Mouse (Mus musculus) CH12.LX (cell line): ENCODE results near the gene Dbx1. TPM values are rescaled to one million over a fixed set of nuclear protein-coding genes. Genes with fewer than 3 reads are reported as not detected.

Source experiments
- DNase-seq: peaks from one replicate; pipeline ENCODE4 v3.0.0-alpha.2; 2013; ENCODE audit errors: extremely low read depth
- H3K27ac ChIP-seq: 2 replicates; pipeline ENCODE4 v1.5.1; 2012; ENCODE audit warnings: low read depth, mild to moderate bottlenecking, control low read depth, moderate library complexity; ENCODE audit not compliant: insufficient read depth
- H3K27me3 ChIP-seq: replicated peaks from 2 replicates; pipeline ENCODE3; 2012; ENCODE audit warnings: inconsistent platforms
- H3K36me3 ChIP-seq, 2 experiments: replicated peaks in 1 of 2; 2 replicates each; pipeline versions ENCODE3 to v1.6.1; 2012; ENCODE audit warnings: inconsistent platforms in 1 of 2, low read length in 1 of 2, mild to moderate bottlenecking in 1 of 2, mixed read lengths in 1 of 2, moderate library complexity in 1 of 2; ENCODE audit not compliant: control insufficient read depth in 1 of 2, insufficient read depth in 1 of 2
- H3K4me1 ChIP-seq, 2 experiments: 2 replicates each; pipeline ENCODE4 v1.6.1; 2012; ENCODE audit warnings: inconsistent platforms in 1 of 2, moderate library complexity in 1 of 2; ENCODE audit not compliant: insufficient read depth in 2 of 2, control insufficient read depth in 1 of 2
- H3K4me2 ChIP-seq: 2 replicates; pipeline ENCODE4 v1.6.1; 2012; ENCODE audit warnings: low read depth, mild to moderate bottlenecking, control low read depth; ENCODE audit not compliant: poor library complexity, insufficient read depth, severe bottlenecking
- H3K4me3 ChIP-seq, 3 experiments: fragments of 150-350 bp in 1 of 3; sonication (generic) in 1 of 3; replicated peaks in 1 of 3; 2 replicates each; pipeline versions ENCODE3 to v1.5.1; 2011 to 2012; ENCODE audit warnings: low read depth in 2 of 3, low read length in 2 of 3, mild to moderate bottlenecking in 2 of 3, moderate library complexity in 2 of 3, control low read depth in 1 of 3, improper control_type of control experiment in 1 of 3, inconsistent platforms in 1 of 3, mixed read lengths in 1 of 3; ENCODE audit not compliant: poor library complexity in 1 of 3
- H3K79me2 ChIP-seq: replicated peaks from 2 replicates; pipeline ENCODE4 v1.6.1; 2012; ENCODE audit warnings: mild to moderate bottlenecking, moderate library complexity; ENCODE audit not compliant: control insufficient read depth, poor library complexity, insufficient read depth, severe bottlenecking; ENCODE audit errors: extremely low read depth
- H3K9ac ChIP-seq: 2 replicates; pipeline ENCODE4 v1.6.1; 2012; ENCODE audit warnings: low read depth, mild to moderate bottlenecking, control low read depth, moderate library complexity; ENCODE audit not compliant: insufficient read depth
- H3K9me3 ChIP-seq: replicated peaks from 2 replicates; pipeline ENCODE3; 2012; ENCODE audit warnings: low read length, inconsistent platforms, mixed read lengths
- BHLHE40 ChIP-seq: IDR thresholded peaks from 2 replicates; pipeline ENCODE4 v1.6.1; 2011; ENCODE audit warnings: mild to moderate bottlenecking, low read depth, low read length, improper control_type of control experiment
- CHD1 ChIP-seq: IDR thresholded peaks from 2 replicates; pipeline ENCODE4 v1.6.1; 2012; ENCODE audit warnings: low read depth, low read length, improper control_type of control experiment, inconsistent platforms
- CHD2 ChIP-seq: IDR thresholded peaks from 2 replicates; pipeline ENCODE4 v1.6.1; 2011; ENCODE audit warnings: low read length, improper control_type of control experiment
- CTCF ChIP-seq, 2 experiments: IDR thresholded peaks in 1 of 2; conservative IDR thresholded peaks in 1 of 2; 2 replicates each; pipeline ENCODE4 v1.5.1; 2011 to 2012; ENCODE audit warnings: low read depth in 2 of 2, low read length in 2 of 2, improper control_type of control experiment in 1 of 2, inconsistent platforms in 1 of 2, mild to moderate bottlenecking in 1 of 2, moderate library complexity in 1 of 2
- E2F4 ChIP-seq: IDR thresholded peaks from 2 replicates; pipeline ENCODE4 v1.6.1; 2011; ENCODE audit warnings: low read depth, low read length, improper control_type of control experiment; ENCODE audit not compliant: insufficient replicate concordance
- ELF1 ChIP-seq: IDR thresholded peaks from 2 replicates; pipeline ENCODE4 v1.6.1; 2014; ENCODE audit warnings: low read depth, mild to moderate bottlenecking, inconsistent platforms, low read length, improper control_type of control experiment
- EP300 ChIP-seq: IDR thresholded peaks from 2 replicates; pipeline ENCODE4 v1.6.1; 2011; ENCODE audit warnings: low read length, improper control_type of control experiment
- ETS1 ChIP-seq: conservative IDR thresholded peaks from 2 replicates; pipeline ENCODE4 v1.6.1; 2012; ENCODE audit warnings: low read depth, mild to moderate bottlenecking, inconsistent platforms, low read length, improper control_type of control experiment, moderate library complexity
- GABPA ChIP-seq: IDR thresholded peaks from 2 replicates; pipeline ENCODE4 v1.6.1; 2012; ENCODE audit warnings: low read depth, low read length, improper control_type of control experiment, inconsistent platforms; ENCODE audit not compliant: insufficient replicate concordance
- HCFC1 ChIP-seq: IDR thresholded peaks from 2 replicates; pipeline ENCODE4 v1.6.1; 2012; ENCODE audit warnings: low read depth, mild to moderate bottlenecking, inconsistent platforms, low read length, improper control_type of control experiment
- IRF4 ChIP-seq: IDR thresholded peaks from 2 replicates; pipeline ENCODE4 v1.6.1; 2014; ENCODE audit warnings: low read depth, mild to moderate bottlenecking, inconsistent platforms, low read length, improper control_type of control experiment
- JUN ChIP-seq: IDR thresholded peaks from 2 replicates; pipeline ENCODE4 v1.6.1; 2011; ENCODE audit warnings: low read depth, mild to moderate bottlenecking, low read length, improper control_type of control experiment, moderate library complexity; ENCODE audit not compliant: insufficient read depth
- JUND ChIP-seq: conservative IDR thresholded peaks from 2 replicates; pipeline ENCODE4 v1.6.1; 2011; ENCODE audit warnings: low read depth, low read length, improper control_type of control experiment
- KAT2A ChIP-seq: IDR thresholded peaks from 2 replicates; pipeline ENCODE4 v1.6.1; 2012; ENCODE audit warnings: low read length, improper control_type of control experiment, inconsistent platforms; ENCODE audit not compliant: insufficient replicate concordance
- MAFK ChIP-seq: IDR thresholded peaks from 2 replicates; pipeline ENCODE4 v1.6.1; 2011; ENCODE audit warnings: low read length, improper control_type of control experiment; ENCODE audit not compliant: insufficient replicate concordance
- MAX ChIP-seq: IDR thresholded peaks from 2 replicates; pipeline ENCODE4 v1.6.1; 2011; ENCODE audit warnings: low read length, improper control_type of control experiment
- MAZ ChIP-seq: IDR thresholded peaks from 2 replicates; pipeline ENCODE4 v1.6.1; 2012; ENCODE audit warnings: low read depth, mild to moderate bottlenecking, inconsistent platforms, low read length, improper control_type of control experiment, moderate library complexity
- MEF2A ChIP-seq: IDR thresholded peaks from 2 replicates; pipeline ENCODE4 v1.6.1; 2014; ENCODE audit warnings: low read depth, mild to moderate bottlenecking, inconsistent platforms, low read length, improper control_type of control experiment, borderline replicate concordance
- MXI1 ChIP-seq: IDR thresholded peaks from 2 replicates; pipeline ENCODE4 v1.6.1; 2011; ENCODE audit warnings: mild to moderate bottlenecking, low read depth, low read length, improper control_type of control experiment
- MYC ChIP-seq: IDR thresholded peaks from 2 replicates; pipeline ENCODE4 v1.6.1; 2011; ENCODE audit warnings: low read depth, mild to moderate bottlenecking, improper control_type of control experiment, low read length
- NELFE ChIP-seq: IDR thresholded peaks from 2 replicates; pipeline ENCODE4 v1.6.1; 2011; ENCODE audit warnings: low read depth, low read length, improper control_type of control experiment
- NRF1 ChIP-seq: IDR thresholded peaks from 2 replicates; pipeline ENCODE4 v1.6.1; 2014; ENCODE audit warnings: low read depth, mild to moderate bottlenecking, inconsistent platforms, low read length, improper control_type of control experiment, moderate library complexity
- PAX5 ChIP-seq: IDR thresholded peaks from 2 replicates; pipeline ENCODE4 v1.6.1; 2012; ENCODE audit warnings: low read length, inconsistent platforms, mixed read lengths
- POLR2A ChIP-seq: IDR thresholded peaks from 2 replicates; pipeline ENCODE4 v1.6.1; 2011; ENCODE audit warnings: low read depth, mild to moderate bottlenecking, improper control_type of control experiment, low read length
- POLR2AphosphoS2 ChIP-seq: IDR thresholded peaks from 2 replicates; pipeline ENCODE4 v1.6.1; 2011; ENCODE audit warnings: low read depth, low read length, improper control_type of control experiment
- RAD21 ChIP-seq: IDR thresholded peaks from 2 replicates; pipeline ENCODE4 v1.6.1; 2011; ENCODE audit warnings: low read depth, mild to moderate bottlenecking, low read length, improper control_type of control experiment, moderate library complexity
- RCOR1 ChIP-seq: conservative IDR thresholded peaks from 2 replicates; pipeline ENCODE4 v1.6.1; 2012; ENCODE audit warnings: low read depth, mild to moderate bottlenecking, inconsistent platforms, low read length, improper control_type of control experiment
- SIN3A ChIP-seq: IDR thresholded peaks from 2 replicates; pipeline ENCODE4 v1.6.1; 2012; ENCODE audit warnings: low read length, improper control_type of control experiment, inconsistent platforms
- SMC3 ChIP-seq: IDR thresholded peaks from 2 replicates; pipeline ENCODE4 v1.6.1; 2011; ENCODE audit warnings: low read depth, low read length, improper control_type of control experiment
- TBP ChIP-seq: conservative IDR thresholded peaks from 2 replicates; pipeline ENCODE4 v1.6.1; 2011; ENCODE audit warnings: low read depth, low read length, improper control_type of control experiment
- TCF12 ChIP-seq: IDR thresholded peaks from 2 replicates; pipeline ENCODE4 v1.6.1; 2014; ENCODE audit warnings: low read depth, mild to moderate bottlenecking, inconsistent platforms, low read length, improper control_type of control experiment
- UBTF ChIP-seq: IDR thresholded peaks from 2 replicates; pipeline ENCODE4 v1.6.1; 2012; ENCODE audit warnings: low read depth, mild to moderate bottlenecking, inconsistent platforms, low read length, improper control_type of control experiment, moderate library complexity
- USF1 ChIP-seq: IDR thresholded peaks from 2 replicates; pipeline ENCODE4 v1.6.1; 2014; ENCODE audit warnings: low read depth, mild to moderate bottlenecking, inconsistent platforms, low read length, improper control_type of control experiment
- USF2 ChIP-seq: conservative IDR thresholded peaks from 2 replicates; pipeline ENCODE4 v1.6.1; 2011; ENCODE audit warnings: low read depth, low read length, improper control_type of control experiment
- ZC3H11A ChIP-seq: IDR thresholded peaks from 2 replicates; pipeline ENCODE4 v1.6.1; 2012; ENCODE audit warnings: low read depth, mild to moderate bottlenecking, inconsistent platforms, low read length, improper control_type of control experiment
- ZKSCAN1 ChIP-seq: IDR thresholded peaks from 2 replicates; pipeline ENCODE4 v1.6.1; 2012; ENCODE audit warnings: low read depth, inconsistent platforms, low read length, improper control_type of control experiment, borderline replicate concordance
- ZMIZ1 ChIP-seq: IDR thresholded peaks from 2 replicates; pipeline ENCODE4 v1.6.1; 2012; ENCODE audit warnings: low read depth, mild to moderate bottlenecking, inconsistent platforms, low read length, improper control_type of control experiment
- ZNF384 ChIP-seq: IDR thresholded peaks from 2 replicates; pipeline ENCODE4 v1.6.1; 2012; ENCODE audit warnings: low read depth, low read length, improper control_type of control experiment, inconsistent platforms
- dilution Hi-C: fragments of 300-500 bp; cut with MboI; formaldehyde crosslinking; loops from 2 replicates; pipeline ENCODE4 v1.14.3; 2020; ENCODE audit warnings: low sequenced_read_pairs; ENCODE audit not compliant: extremely low pct_unique_long_range_greater_than_20kb, extremely low pct_ligation_motif_present
- in situ Hi-C: fragments of 300-500 bp; cut with MboI; formaldehyde crosslinking; loops from 3 replicates; pipeline ENCODE4 v1.14.3; 2019; ENCODE audit warnings: low sequenced_read_pairs, low pct_ligation_motif_present, low pct_unique_long_range_greater_than_20kb, mixed read lengths
- polyA plus RNA-seq: library from polyadenylated mRNA; unstranded; fragments of >175 nt; gene quantifications from 2 replicates; pipeline ENCODE4 v1.2.1, GENCODE M21; 2012; ENCODE audit warnings: low read depth; ENCODE audit not compliant: insufficient read length
- total RNA-seq, 2 experiments: library from RNA; depleted of rRNA; stranded (reverse); fragments of 300-350 nt in 1 of 2; fragments of >200 nt in 1 of 2; gene quantifications; 2 replicates each; pipeline ENCODE4 v1.2.3; 2012 to 2014

The Dbx1 gene
- total and polyA plus RNA-seq, 3 experiments: 0.43 TPM; not detected in 2

DNA sequence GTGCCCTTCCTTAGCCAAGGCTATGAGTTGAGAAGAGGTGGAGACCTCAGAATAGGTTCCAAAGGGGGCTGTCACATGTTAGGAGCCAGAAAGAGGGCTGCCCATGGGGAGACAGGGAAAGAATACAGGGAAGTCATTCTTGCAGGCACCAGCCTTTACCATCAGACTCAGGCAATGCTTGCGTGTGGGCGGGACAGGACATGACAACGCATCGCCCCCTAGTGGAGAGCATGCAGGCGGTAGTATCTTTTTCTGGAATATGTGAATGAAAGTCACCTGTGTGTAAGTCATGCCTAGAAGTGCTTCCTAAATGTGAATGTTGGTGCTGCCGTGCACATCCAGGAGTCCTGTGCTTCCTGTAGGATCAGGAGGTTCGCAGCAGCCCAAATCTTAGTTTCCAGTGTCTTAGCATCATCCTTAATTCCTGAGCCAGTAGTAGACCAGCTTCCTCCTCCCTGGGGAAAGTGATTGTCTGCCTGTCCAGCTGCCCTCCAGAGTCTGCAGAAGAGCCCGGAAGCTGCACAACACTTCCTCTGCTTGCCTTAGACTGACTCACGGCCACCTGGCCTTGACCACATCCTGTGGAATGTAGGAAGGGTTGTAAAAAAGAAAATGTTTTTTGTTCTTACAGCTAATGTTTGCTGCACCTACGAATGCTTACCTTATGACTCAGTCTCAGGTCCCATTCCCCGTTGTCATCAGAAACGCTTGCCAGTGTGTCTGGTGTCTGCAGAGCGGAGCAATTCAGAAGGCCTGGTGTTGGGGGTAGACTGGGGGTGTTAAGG, 35.3 kb downstream of the Dbx1 start:
- dilution Hi-C loops (no loop called here), in situ Hi-C loops (loop anchor here (10.0 to 25.0 kb wide), 2 partner anchors 127 to 311 kb away; partner anchors contain the start of gene Slc6a5)
- no peaks in the 10 kb centered on the region for H3K79me2 ChIP-seq
- TF ChIP-seq IRF4: peak; percentile 19; the same call in 1 of the 2 replicates
- no peak for TF ChIP-seq HCFC1
- no peak for TF ChIP-seq ZMIZ1
- peak; percentile 67 for TF ChIP-seq TCF12
- no peak for TF ChIP-seq ZC3H11A
- no peak for TF ChIP-seq NRF1
- TF ChIP-seq POLR2A: no peak
- no peak for TF ChIP-seq E2F4
- TF ChIP-seq POLR2AphosphoS2: no peak
- TF ChIP-seq TBP: no peak
- no peak for TF ChIP-seq CHD1
- TF ChIP-seq ELF1: peak; percentile 59
- TF ChIP-seq NELFE: no peak
- TF ChIP-seq RCOR1: no peak
- no peak for TF ChIP-seq JUND
- no peak for TF ChIP-seq KAT2A
- TF ChIP-seq CTCF (conservative IDR thresholded peaks at IDR 0.05 in 1 of 2, IDR thresholded peaks at IDR 0.05 in 1 of 2; ENCODE audit: low read depth in 2 of 2, low read length in 2 of 2): peak; percentile 57 to 76; a peak in 3 of 4 replicates
- no peak; the same call in 1 of the 2 replicates for TF ChIP-seq MEF2A
- no peak for TF ChIP-seq ZKSCAN1
- TF ChIP-seq MAFK: peak; percentile 66; the same call in 1 of the 2 replicates
- TF ChIP-seq MAZ: no peak
- TF ChIP-seq RAD21: peak; percentile 60
- no peak for TF ChIP-seq GABPA
- TF ChIP-seq CHD2: 0 out of 2 replicates have a peak, but pooled peaks have one; percentile 19
- TF ChIP-seq UBTF: no peak
- TF ChIP-seq USF1: no peak
- no peak for TF ChIP-seq PAX5
- TF ChIP-seq SIN3A: no peak
- no peak for TF ChIP-seq MXI1
- peak; percentile 72 for TF ChIP-seq ETS1
- no peak for TF ChIP-seq USF2
- TF ChIP-seq SMC3: peak; percentile 60
- TF ChIP-seq JUN: 0 out of 2 replicates have a peak, but pooled peaks have one; percentile 20
- no peak for TF ChIP-seq MYC
- TF ChIP-seq MAX: peak; percentile 35; the same call in 1 of the 2 replicates
- TF ChIP-seq EP300: peak; percentile 45
- TF ChIP-seq BHLHE40: 0 out of 2 replicates have a peak, but pooled peaks have one; percentile 7
- peak; percentile 12; the same call in 1 of the 2 replicates for TF ChIP-seq ZNF384
- H3K4me1 ChIP-seq: peaks cover 0 to 25% of the 10 kb centered on the region in 2 experiments; a peak in 2 of 4 replicates
- H3K9me3 ChIP-seq: no peaks in the 10 kb centered on the region
- H3K4me2 ChIP-seq: no peak overlapping the region
- no peak overlapping the region for H3K4me3 ChIP-seq
- no peaks in the 10 kb centered on the region for H3K36me3 ChIP-seq
- DNase-seq: peak; percentile 79
- no peak overlapping the region for H3K27ac ChIP-seq
- H3K9ac ChIP-seq: no peak overlapping the region
- peaks cover 2% of the 10 kb centered on the region for H3K27me3 ChIP-seq
